Mouse (Mus musculus) retina, postnatal 7 days (tissue): Measurements from ENCODE around the gene Hspa1b.
A peak's percentile ranks its signal among the peaks of the same experiment; 100 is the strongest.
"Not testable (repeated sequence)": the region's sequence is repeated elsewhere in the genome, so short reads cannot be mapped to it uniquely, and the experiment has no call there.

Experiments
- DNase-seq: peaks from one replicate; pipeline ENCODE4 v3.0.0-alpha.2; 2012; ENCODE audit warnings: low read depth, low spot score

The Hspa1b gene

DNA sequence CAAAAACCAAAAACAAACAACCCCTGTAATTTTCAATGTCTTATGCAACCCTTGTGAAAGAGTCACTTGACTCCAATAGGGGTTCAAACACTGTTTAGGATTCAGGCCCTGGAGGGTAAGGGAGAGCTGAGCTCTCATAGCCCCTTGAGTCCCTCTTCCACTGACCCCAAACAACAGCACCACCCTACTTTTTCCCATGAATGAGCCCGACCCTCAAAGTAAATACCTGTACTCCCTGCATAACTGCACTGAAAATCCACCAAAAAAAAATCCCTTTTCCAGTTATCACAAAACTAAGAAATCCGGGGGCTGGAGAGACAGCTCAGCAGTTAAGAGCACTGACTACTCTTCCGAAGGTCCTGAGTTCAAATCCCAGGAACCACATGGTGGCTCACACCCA lies 3.2 kb downstream of the Hspa1b start:
- no peak for DNase-seq

DNA sequence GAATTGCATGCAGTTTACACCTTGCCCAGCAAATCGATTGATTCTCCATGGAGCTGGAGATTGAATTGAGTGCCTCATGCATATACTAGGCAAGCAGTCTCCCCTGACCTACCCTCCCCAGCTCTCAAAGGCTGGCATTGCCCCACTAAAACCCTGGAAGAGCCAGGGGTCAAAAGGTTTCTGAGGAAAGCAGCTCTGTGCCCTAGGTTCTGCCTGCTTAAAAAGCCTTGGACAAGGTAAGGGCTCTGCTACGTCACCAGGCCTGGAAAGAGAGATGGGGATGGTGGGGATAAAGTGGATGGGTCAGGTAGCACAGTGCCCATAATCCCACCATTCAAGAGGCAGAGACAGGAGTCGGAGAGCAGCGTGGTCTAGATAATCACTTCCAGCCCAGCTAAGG lies 4.2 kb downstream of the Hspa1b start:
- DNase-seq, result no peak

- DNase-seq, result no peak
Observed at GRCm38 (mm10) chr17:34953904-34954303, 5.1 kb downstream of the Hspa1b start.

GRCm38 (mm10) chr17:34953258-34953657 lies 5.8 kb downstream of the Hspa1b start:
- DNase-seq, result no peak

- peak; percentile 83 for DNase-seq
Observed at GRCm38 (mm10) chr17:34952378-34953040, 6.5 kb downstream of the Hspa1b start.

DNA sequence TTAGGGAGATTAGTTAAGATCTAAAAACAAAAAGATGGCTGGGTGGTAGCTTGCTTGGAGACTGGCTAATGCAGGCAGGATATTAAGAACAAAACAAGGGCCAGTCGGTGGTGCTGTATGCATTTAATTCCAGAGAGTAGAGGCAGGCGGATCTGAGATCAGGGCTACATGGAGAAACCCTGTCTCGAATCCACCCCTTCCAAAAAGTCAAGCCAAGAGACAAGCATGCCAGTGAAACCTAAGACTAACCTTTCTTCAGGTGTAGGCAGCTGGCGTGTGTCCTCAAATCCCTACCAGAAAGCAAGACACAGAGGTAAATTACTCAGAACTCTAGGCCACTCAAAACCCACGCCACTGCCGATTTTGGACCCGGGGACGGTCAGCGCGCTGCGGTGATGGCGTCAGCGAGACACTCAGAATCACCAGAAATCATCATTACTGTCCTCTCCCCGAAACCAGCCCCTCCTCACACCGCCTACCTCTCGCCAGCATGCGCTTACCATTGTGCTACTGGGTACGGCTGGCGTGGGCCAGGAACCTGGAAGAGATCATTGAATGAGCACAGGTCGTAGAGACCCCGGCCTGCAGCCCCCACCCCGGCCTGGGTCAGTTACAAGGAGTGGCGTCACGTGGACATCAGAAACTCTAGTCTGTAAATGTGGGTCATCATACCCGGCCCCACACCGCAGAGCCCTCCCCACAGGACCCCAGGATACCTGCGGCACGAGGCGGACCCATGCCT lies 7.2 kb downstream of the Hspa1b start:
- no peak for DNase-seq

DNA sequence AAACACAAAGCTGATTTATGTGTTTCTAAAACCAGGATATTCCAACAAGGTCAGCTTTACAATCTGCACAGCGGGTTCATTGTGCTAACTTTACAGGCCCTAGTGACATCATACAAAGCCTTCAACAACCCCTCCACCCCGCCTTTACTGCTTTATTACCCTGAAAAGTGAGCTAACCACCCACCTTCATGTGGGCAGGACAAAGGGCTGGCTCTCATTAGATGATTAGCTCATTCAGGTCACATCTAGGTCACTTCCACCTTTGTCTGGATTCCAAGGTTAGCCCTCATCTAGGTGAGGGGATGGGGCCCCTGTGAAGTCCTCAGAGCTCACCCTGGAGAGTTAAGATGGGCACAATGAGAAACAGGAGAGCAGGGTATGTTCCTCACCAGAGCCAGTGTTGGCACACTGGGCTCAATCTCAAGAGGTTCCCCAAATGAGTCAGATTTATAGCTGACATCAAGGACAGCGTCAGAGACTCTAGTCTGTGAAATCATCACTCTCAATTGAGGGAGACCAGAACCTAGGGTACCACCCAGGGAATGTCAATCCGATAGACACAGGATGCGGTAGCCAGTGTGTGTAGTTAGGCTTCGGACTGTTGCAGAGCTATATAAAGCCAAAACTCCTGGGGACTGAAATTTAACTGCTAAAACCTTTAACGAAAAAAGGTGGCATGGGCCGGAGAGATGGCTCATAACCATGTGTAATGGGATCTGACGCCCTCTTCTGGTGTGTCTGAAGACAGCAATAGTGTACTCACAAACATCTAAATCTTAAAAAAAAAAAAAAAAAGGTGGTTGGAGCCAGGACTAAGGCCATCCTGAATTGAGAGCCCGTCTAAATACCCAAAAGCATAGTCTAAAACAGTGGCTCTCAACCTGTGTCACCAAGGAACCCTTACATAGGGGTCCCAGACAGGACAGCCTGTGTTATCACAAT lies 8.3 kb downstream of the Hspa1b start:
- DNase-seq, result no peak

GRCm38 (mm10) chr17:34949553-34949969 lies 9.5 kb downstream of the Hspa1b start:
- no peak for DNase-seq

- DNase-seq, result not testable (repeated sequence)
Observed at GRCm38 (mm10) chr17:34948721-34949552, 10.1 kb downstream of the Hspa1b start.

GRCm38 (mm10) chr17:34947606-34948005 lies 11.4 kb downstream of the Hspa1b start:
- no peak for DNase-seq

GRCm38 (mm10) chr17:34946486-34947140 lies 12.4 kb downstream of the Hspa1b start:
- DNase-seq, result no peak

DNA sequence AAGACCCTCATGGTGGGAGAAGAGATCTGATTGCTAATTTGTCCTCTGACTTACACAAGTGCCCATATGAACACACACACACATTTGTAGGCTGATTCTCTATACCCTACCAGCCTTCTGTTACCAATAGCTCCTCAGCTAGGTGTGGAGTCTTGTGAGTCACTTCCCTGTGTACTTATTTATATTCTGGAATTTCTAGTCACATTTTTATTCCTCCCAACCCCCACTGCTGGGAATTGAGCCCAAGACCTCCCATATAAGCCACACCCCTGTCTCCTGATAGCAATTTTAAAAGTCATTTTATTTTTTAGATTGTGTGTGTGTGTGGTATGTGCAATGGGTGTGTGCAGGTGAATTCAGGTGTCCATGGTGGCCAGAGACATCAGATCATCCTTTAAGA lies 14.7 kb downstream of the Hspa1b start:
- no peak for DNase-seq

DNA sequence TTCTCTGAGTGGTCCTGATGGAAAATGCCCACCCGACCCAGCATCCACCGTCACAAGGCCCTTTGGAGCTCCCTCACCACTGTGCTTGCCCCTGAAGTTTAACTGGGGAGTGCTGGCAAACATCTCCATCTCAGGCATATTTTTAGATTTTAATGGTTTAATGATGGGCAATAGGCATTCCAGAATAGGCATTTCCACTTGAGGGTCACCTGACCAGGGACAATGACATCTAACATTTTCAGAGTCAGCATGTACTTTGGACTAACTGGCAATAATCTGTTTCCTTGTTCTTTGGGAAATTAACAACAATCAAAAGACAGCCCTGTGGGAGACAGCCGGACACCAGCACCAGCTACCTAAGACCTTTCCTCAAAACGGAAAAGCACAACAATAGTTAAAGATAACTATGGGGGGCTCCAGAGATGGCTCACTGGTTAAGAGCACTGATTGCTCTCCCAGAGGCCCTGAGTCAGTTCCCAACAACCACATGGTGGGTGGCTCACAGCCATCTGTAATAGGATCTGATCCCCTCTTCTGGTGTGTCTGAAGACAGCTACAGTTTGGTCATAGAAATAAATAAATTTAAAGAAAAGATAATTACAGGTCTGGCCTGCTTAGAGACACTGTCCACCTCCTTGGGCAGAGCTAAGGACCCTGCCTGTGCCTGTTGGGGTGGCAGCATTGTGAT lies 15.8 kb downstream of the Hspa1b start:
- no peak for DNase-seq

- DNase-seq, result no peak
Observed at GRCm38 (mm10) chr17:34941344-34942041, 17.5 kb downstream of the Hspa1b start.

DNA sequence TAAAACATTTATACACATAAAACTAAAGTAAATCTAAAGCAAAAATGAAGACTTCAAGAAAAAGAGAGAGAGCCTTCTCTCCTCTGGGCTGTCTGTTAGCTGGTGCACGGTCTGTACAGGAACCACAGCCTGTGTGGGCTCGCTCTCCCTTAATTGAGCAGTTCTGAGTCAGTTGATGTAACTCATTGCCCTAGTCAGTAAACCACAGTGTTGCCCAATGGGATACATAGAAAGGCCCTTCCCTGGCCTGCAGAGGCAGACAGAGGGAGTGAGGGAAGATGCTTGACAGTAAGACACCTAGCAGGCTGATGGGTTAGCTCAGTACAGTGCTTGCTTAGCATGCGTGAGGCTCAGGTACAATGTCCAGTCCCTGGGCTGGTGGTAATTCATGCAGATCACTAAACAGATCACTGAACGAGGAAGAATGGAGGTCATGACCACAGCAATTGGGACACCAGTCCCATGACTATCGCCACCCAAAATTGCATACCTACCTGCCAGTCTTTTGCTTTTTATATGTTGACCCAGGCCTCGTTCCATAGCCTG lies 21.0 kb downstream of the Hspa1b start:
- no peak for DNase-seq

DNA sequence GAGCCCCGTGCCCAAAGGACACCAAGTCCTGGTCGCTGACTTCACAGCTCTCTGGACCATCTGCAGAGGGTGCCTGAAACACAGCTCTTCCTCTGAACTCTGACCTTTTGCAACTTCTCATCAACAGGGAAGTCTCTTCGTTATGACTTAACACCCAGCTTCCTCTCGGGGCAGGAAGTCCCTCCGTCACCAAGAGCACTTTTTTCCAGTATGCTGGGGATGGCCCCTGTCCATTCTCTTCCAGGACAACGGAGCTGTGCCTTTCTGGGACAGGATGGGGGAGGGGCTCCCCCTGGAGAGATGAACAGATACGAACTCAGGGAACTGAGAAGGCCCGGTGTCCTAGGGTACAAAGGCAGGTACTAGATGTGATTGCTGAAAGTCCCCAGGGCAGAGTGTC lies 24.2 kb downstream of the Hspa1b start:
- DNase-seq, result no peak

- DNase-seq, result no peak
Observed at GRCm38 (mm10) chr17:34934031-34934430, 25.0 kb downstream of the Hspa1b start.

DNA sequence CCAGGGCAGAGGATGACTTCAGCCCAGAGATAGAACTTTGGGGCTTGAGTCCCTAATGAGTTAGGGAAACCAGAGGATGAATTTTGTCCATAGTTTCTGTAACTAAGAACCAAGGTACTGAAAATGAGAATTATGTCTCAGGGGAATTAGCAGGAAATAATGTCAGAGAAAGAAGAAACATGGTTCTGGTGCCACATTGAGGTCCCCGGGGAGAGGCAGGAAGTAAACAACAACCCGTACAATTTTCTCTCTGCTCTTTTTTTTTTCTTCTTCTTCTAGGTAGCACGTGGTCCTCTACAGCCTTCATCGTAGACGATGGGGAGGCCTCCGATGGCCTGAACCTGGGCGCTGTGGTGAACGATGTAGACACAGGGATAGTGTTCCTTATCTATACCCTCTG lies 26.8 kb downstream of the Hspa1b start:
- DNase-seq, result no peak

DNA sequence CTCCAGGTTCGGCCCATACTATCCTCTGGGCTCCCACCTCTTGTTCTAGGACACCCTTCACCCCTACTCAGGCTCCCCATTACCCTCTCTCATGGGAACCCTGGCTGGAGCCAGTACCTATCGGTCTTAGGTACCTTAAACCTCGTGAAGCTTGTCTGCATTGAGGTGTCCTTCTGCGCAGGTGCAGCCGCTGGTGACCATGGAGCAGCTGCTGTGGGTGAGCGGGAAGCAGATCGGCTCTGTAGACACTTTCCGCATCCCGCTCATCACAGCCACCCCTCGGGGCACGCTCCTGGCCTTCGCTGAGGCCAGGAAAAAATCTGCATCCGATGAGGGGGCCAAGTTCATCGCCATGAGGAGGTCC lies 27.3 kb downstream of the Hspa1b start:
- DNase-seq, result no peak
